Mouse (Mus musculus) retina, postnatal 1 day (tissue): Measurements from ENCODE around the gene Npw.
A peak's percentile ranks its signal among the peaks of the same experiment; 100 is the strongest.

Experiments
- DNase-seq: peaks from one replicate; pipeline ENCODE4 v3.0.0-alpha.2; 2012

The Npw gene

DNA sequence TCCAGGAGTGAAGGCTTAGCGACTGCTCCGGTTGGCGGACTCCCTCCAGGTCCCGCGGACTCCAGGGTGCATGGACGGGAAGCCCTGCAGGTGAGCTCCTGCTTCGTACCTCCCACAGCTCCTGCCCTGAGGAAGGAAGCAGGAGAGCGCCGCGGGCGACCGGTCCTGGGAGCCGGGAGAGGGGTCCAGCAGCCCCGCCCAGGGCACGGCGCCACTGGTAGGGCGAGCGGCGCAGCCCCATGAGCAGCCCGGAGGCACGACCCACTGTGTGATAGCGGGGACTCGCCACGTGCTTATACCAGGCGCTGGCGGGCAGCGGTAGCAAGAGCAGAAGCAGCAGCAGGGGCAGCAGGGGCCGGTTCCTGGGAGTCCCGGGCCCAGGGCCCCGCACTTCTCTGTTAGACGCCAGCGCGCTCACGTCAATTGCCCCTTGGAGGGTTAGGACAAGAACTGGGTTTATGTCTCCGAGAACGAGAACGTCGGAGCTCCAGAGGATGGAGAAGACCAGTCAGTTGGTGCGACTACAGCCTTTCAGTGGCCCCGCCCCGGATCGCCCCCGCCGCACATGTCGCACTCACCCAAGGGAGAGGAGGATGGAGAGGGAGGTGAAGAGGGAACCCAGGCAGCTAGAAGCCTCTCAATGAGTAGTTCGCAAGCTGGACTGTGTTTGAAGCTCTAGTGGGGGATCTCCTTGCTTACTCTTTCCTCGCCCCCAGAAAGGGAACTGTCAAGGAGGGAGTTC is at the start of gene Npw:
Npw (minus strand) TSS at position 441 of the 742 bp plus-strand sequence.
- DNase-seq = peak; percentile 58

DNA sequence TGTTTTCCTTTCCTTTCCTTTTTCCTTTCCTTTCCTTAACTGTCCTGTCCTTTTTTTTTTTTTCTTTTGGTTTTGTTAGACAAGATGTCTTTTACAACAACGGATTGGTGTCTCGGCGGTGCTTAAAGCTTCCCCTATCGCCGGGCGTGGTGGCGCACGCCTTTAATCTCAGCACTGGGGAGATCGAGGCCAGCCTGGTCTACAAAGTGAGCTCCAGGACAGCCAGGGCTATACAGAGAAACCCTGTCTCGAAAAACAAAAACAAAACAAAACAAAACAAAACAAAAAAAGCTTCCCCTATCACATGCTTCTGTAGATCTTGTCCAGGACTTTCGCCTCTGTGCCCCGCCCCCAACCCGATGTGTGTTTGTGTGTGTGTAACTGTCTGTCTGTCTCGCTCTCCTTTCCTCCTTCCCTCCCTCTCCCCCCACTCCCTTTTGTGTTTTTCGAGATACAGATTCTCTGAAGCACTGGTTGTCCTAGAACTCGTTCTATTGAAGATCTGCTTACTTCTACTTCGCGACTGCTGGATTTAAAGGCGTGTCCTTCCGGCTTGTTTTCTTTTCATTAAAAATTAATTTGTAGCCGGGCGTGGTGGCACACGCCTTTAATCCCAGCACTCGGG is 49.7 kb upstream of the Npw start:
- no peak for DNase-seq

DNA sequence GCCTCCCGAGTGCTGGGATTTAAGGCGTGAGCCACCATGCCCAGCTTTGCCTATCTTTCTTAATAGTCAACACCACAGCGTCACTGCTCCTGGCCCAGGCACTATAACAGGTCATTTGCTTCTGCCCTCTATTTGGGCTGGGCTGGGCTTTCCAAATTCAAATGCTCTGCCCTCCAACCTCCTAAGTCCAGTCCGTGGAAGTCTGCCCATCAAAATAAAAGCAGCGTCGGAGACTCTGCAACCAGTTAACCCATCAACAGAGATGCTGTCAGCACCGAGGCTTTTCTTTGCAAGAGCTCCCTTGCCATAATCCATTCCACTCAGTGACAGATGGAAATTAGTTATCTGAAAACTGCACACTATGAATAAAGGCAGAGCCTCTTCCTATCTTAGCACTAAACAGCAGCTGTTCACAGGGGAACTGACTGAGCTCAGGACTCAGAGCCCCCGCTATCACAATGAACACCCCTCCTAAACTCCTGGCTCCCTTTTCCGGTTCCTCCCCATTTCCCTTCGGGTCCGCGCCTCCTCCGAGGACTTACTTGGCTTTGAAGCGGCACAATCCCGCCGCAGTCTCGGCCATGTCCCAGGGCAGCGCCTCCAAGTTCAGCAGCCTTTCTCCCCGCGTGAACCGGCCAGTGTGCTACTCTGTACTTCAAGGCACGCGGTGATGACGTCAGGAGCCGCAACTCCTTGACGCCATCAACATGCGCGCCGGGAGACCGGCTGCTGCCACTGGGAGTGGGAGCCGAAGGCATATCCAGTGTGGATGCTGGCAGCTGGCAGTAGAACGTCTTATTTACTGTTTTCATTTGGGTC is 48.9 kb upstream of the Npw start, which contains the start of gene Tbl3:
Tbl3 (minus strand) TSS at position 679 of the 819 bp plus-strand sequence.
- DNase-seq = peak; percentile 96

DNA sequence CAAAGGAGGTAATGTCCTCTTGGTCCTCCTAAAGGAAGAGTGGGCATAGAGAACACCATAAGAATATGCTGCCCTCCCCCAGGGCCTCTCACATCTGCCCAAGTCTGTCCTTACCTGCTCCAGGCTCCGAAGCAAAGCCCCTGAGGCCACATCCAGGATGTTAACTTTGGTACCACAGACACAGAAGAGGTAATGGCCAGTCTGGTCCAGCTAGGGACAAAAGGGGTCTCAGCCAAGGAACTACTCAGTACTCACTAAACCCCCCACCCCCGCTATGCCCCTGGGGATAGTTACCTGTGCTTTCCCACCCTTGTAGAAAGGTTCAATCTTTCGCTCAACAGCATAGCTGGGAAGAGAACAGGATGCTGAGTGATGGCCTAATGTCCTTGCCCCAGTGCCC is 47.6 kb upstream of the Npw start:
- DNase-seq = no peak

DNA sequence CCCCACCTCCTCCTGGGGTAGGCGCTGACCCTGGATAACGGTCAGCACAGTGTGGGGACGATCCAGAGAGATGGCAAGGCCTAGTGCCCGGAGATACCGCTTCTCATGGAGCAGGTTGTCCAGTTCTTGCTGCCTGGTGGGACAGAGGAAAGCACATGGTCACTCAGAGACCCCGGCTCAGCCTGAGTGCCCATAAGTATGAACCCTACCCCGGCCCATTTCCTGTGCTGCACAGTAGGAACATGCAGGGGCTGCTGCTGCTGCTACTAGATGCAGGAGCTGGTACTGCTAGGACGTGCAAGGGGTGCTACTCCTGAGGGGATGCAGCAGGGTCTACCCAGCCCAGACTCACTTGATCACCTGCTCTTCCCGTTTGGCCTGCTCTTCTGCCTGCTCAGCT is 43.0 kb upstream of the Npw start:
- DNase-seq = no peak

DNA sequence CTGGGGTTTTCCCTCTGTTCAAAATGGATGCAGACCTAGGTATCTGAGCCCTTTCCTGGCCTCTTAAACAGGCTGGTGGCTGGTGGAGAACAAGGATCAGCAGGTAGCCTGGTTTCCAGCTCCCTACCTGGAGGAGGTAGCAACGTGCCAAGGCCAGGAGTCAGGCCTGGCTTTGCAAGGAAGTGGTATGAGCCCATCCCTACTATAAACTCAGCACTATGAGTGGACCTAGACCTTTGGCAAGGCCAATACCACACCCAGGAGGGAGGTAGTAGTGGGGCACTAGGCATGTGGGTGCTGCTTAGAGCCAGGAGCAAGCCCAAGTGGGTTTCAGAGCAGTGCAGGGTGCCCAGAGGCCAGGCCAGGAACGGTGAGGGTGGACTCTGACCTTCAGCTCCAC is 41.2 kb upstream of the Npw start:
- no peak for DNase-seq

DNA sequence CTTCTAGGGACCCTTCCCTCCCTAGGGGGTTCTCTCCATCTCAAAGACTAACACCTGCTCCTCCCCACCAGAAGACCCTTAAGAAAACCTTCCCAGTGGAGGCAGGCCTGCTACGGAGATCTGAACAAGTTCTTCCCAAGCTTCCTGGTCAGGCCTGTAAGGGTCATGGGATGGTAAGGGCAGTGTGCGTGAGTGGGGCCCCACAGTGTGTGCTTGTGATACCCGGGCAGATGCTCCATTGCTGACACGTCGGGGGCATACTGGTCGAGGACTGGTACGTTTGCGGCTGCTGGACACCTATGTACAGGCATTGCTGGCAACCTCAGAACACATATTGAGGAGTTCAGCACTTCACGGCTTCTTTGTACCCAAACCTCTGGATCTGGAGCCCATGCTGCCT is 40.5 kb upstream of the Npw start:
- no peak for DNase-seq

DNA sequence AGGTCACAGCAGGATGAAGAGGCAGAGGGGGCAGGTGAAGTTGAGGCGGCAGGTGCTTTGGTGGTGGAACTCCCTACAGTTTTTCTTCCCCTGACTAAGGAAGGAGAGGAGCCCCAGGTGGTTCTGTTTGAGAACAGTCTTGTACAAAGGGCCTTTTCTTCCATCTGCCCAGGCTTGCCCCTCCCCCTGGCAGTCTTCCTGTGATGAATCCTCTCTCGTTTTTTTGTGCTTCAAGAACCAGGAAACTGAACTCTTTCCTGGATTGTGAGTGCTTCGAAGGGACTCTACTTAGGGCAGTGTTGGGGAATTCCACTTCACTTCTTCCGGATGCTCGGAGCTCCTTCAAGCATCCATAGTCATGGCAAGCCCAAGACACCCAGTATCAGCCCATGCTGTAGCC is 39.7 kb upstream of the Npw start:
- DNase-seq = no peak

DNA sequence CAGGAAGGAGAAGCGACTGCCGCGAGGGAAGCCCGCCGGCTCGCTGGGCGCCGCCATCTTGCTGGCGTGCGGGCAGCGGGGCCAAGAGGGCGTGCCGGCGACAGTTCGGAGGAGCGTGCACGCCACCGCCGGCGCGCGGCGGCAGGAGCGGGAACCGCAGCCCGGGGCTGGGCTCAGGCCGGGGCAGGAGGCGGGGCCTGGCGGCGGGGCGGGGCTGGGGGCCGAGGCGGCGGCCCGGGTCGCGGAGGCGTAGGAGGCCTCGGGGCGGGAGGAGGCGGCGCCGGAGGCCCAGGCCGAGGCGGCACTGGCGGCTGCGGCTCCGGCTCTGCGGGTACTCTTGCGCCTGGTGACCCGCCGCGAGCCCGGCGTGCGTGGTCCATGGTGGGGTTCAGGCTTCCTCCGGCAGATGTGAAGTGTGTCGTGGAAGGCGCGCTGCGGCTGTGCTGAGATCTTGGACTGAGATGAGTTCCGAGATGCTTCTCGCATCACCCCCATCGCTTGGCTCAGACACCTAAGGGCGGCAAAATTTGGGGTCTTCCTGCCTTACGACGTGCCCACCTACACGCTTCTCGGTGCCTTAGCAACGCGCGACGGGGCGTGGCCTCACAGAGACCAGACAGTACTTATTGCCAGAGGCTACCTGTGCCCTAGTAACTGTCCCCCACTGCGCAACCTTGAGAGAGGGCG is 37.9 kb upstream of the Npw start, which contains the start of the genes Gfer and Noxo1:
Gfer (minus strand) TSS at position 146 of the 687 bp plus-strand sequence.
Noxo1 (plus strand) TSS at position 224 of the 687 bp plus-strand sequence.
- peak; percentile 92 for DNase-seq

DNA sequence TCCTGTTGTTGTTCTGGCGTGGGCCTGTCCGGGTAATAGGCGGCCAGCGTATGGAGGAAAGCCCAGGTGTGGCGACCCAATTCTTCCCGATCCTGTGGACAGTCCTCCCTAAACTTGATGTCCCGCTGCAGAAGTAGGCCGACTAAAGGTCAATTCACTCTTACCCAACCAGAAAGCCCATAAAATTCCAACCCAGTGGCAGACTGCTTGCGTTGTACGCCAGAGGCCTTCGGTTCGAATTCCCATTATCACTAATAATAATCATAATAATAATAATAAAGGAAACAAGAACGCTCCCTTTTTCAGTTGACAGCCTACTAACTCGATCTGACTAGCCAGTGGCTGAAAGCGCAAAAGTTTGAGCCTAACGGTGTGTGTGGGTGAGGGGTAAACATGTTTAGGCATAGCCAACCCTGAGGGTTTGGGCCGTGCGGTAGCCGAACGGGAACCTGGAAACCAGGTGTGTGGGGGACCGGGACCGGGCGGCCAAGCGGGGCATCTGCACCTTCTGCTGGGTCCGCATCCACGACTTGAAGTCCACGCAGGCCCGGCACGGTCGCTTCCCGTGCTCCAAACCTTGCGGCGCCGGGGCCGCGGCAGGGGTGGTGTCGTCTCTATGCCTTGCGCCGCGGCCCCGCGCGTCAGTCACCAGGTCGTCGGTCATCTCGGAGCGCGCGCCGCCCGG is 37.2 kb upstream of the Npw start:
- no peak for DNase-seq

DNA sequence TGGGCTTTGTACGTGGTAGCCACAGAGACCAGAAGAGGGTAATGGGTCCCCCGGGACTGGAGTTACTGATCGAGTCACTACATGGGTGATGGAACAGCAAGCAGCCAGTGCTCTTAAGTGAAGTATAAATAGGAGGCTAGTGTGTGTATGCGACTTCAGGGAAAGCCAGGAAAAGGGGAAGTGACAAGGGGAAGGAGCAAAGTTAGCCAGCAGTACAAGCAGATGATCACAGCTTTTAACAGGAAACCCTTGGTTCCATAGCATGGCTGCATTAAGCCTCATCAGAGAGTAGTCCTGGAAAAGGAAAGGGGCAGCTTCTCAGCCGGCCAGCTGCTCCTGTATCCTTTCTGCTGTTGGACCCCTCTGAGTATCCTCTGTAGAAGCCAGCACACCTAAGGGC is 34.1 kb upstream of the Npw start:
- DNase-seq = no peak

DNA sequence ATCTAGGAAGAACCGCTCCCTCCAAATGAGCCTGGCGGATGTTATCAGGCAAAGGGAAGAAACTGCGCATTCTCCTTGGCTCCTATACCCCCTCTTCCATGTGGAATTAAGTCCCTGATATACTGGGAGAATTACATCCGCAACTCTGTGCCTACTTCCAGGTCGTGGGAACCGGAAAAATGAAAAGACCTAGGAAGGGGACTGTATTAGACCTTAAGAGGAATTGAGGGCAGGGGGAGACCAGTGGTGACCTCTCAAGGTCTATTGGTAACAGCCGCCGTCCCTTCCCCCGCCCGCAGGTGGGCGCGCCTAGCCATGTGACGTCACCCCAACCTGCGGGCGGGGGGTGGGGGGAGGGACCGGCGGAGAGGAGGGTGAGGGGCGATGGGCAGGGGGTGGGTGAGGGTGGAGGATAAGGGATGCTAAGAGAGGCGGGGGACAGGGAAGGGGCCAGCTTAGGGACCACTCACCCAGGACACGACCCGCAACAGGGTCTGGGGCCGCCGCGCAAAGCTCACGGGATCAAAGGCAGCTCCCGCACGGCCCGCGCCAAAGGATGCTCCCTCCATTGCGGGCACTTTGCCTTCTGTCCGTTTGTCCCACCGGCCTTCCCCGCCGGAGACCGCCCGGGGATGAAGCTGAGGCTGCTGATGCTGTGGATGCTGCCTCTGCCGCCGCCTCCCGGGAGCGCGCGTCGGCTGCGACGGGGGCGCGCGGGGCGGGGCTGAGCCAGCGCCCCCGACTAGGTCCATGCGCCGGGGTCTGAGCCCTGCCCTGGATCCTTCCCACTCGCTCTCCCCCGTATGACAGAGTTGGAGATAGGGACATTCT is 31.2 kb upstream of the Npw start, which contains the start of gene Syngr3:
Syngr3 (minus strand) TSS at position 705 of the 831 bp plus-strand sequence.
- peak; percentile 60 for DNase-seq

DNA sequence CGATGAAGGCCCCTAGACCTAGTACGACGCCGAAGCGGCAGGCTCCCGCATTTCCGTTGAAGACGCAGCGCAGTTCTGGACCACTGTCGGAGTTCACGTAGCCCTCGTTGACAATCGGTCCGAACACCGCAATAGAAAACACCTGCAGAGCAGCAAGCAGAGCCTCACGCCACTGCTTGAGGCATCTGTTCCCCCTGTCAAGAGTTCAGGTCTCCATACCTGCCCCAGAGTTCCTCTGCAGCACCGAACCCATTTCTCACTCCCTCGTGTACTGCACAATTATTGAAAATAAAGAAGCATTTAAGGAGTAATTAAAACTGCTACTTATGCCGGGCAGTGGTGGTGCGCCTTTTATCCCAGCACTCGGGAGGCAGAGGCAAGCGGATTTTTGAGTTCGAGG is 29.3 kb upstream of the Npw start:
- no peak for DNase-seq

DNA sequence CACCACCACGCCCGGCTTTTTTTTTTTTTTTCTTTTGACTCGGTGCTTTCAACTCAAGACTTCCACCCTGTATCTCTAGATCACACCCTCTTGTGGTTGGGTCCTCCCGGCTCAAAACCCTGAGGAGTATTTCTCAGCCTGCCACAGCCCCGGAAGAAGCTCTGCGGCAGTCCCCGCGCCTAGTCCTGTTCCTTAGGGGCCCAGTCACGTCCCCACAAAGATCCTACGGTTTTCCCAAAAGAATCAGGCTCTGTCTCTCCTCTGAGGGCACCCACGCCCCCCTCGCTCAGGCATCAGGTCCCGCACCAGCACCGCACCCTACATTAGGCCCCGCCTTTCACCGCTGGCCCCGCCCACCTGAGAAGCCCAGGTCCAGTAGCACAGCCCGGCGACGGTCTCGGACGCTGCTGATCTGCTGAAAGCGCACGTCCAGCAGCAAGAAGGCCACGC is 28.9 kb upstream of the Npw start:
- peak; percentile 62 for DNase-seq

DNA sequence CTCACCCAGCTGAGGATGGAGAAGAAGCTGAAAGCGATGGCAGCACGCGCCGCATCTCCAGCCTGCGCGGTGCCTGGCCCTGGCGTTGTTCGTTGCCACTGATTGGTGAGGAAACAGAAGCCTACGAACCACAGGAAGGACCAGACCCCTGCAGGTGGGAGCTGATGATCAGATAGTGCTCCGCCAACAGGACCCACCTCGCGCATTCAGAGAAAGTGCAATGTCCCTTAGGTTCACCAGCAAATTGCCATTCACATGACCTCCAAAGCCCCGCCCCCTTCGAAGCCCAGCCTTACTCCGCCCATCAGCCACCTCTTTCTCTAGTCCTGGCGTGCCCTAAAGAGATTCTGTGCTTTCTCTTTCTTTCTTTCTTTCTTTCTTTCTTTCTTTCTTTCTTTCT is 28.3 kb upstream of the Npw start:
- DNase-seq = peak; percentile 53

DNA sequence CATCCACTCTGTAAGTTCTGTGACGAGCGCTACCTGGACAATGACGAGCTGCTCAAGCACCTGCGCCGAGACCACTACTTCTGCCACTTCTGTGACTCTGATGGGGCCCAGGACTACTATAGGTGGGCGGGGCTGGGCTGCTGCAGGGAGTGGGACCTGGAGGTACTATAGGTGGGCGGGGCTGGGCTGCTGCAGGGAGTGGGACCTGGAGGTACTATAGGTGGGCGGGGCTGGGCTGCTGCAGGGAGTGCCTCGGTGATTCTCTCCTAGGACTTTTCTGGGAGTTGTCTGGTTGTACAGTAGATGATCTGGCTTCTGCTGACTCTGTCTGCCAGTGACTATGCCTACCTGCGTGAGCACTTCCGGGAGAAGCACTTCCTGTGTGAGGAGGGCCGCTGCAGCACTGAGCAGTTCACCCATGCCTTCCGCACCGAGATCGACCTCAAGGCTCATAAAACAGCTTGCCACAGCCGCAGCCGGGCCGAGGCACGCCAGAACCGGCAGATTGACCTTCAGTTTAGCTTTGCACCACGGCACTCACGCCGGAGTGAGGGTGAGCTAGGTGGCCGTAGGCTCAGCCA is 19.3 kb upstream of the Npw start:
- no peak for DNase-seq

DNA sequence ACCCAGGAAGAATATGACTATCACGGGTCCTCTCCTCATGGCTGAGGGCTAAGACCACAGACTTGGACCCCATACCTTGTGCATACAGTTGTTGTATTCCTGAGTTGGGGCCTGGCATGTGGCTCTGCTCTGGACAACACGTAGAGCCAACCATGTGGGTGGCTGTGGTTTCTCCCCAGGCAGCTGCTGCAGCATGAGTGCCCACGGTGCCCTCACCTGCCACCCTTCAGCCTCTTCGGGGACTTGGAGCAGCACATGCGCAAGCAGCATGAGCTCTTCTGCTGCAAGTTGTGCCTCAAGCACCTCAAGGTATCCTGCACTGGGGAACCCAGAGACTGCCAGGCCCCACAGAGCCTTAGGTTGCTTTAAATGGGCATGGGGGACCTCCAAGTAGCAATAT is 18.6 kb upstream of the Npw start:
- no peak for DNase-seq

DNA sequence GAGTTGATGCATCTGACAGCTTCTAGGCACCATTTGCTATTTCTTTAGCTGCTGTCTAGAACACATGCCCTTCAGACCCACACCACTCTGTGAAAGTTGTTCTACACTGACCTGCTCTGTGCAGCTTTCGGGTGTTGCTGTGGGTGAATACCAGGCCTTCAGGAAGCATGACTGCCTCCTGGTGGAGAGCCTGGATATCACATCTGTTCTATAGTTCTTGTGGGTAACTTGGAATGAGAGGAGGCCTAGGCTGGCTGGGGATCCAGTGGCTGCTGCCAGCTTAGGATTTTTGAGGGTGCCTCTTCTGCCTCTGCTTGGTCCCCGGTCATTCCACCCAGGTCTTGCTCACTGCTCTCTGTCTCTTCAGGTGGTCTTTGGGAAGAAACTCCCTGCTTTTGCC is 17.9 kb upstream of the Npw start:
- peak; percentile 84 for DNase-seq

DNA sequence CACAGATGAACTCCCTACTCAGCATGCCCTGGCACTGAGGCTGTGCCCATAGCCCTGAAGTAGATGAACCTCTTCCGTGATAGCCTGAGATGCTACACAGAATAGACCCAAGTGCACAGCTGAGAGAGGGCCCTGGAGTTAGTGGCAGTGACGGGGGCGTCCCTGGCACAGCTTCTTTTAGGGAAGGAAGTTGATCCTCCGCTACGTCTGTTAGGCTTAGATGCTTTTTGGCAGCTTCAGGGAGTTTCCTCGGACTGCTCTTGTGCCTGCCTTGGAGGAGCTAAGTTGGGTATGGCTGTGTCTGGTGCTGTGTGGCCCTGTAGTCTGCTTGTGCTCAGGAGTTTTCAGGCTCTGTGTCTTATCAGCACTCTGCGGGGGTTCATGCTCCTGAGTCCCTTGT is 16.0 kb upstream of the Npw start:
- DNase-seq = no peak

DNA sequence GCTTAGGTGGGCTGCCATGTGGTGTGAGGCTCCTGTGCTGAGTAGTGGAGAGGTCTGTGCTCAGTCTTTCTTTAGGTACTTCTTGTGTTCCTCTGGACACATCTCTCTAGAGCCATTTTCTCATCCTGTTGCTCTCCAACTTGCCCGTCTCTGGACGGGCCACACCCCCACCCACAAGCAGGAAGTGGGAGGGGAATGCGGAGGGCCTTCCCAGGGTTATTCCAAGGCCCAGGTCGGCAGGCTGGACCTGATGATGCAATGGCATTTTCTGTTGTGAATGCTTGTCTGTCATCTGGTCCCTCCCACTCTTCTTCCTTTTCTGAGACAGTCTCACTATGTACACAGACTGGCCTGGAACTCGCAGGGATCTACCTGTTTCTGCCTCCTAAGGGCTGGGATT is 13.9 kb upstream of the Npw start:
- DNase-seq = no peak

DNA sequence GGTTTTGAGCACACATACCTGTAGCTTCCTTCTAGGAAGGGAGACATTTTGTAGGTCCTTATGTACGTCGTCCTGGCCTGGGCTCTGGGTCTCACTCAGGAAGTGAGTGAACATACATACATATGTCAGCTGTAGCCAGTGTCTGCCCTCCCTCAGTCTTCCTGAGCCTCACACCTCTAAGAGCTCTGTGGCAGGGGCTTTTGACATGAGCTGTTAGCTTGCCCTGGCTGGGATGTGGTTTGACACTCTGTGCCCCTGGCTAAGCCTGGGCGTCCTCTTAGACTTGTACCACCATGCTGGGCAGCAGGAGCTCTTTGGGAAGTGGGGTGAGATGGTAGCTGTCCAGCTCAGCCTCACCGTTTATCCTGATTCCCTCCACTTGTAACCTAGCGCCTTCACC is 13.1 kb upstream of the Npw start:
- no peak for DNase-seq
